Mouse (Mus musculus) layer of hippocampus, postnatal 25 days (tissue): ENCODE measurements around the gene Tead4. TPM values are rescaled to one million over a fixed set of nuclear protein-coding genes. Genes with fewer than 3 reads are reported as not detected.

Source experiments
- DNase-seq, 2 experiments: peaks; one replicate each; pipeline ENCODE4 v3.0.0; 2022; ENCODE audit warnings: mixed read lengths in 2 of 2, low spot score in 1 of 2; ENCODE audit errors: extremely low spot score in 1 of 2
- total RNA-seq, 2 experiments: library from RNA; stranded (reverse); gene quantifications; 2 replicates each; pipeline ENCODE4 v1.2.3; 2021

The Tead4 gene
- total RNA-seq, 2 experiments from 2014 or later, result 0.79 to 0.92 TPM

GRCm38 (mm10) chr6:128181176-128181575, 119.4 kb downstream of the Tead4 start:
- DNase-seq, result no peak

GRCm38 (mm10) chr6:128179651-128180050, 121.0 kb downstream of the Tead4 start:
- no peak for DNase-seq

GRCm38 (mm10) chr6:128179247-128179646, 121.4 kb downstream of the Tead4 start:
- DNase-seq, result no peak

DNA sequence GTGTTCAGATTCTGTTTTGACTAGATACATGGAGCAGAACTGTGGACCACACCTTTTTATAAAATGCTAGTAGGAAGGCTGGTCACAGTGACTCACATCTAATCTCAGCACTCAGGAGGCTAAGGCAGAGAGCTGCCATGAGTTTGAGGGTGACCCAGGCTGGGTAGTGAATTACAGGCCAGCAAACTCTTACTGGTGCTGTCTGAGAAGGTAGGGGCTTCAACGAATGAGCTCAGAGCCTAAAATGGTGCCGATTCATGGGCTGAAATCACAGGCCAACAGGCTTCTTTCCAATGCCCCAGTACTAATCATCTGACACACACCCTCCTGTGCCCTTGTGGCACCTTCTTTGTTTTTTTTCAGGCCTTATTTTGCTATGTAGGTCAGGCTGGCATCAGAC, 121.9 kb downstream of the Tead4 start:
- no peak for DNase-seq

Other genes with a start within 250 kb of the Tead4 start
- 10 to 100 TPM; 53.6 to 64.0 TPM for gene Tspan9, start 157.2 kb downstream of the Tead4 start, total RNA-seq
- gene Tulp3, start 55.0 kb upstream of the Tead4 start, total RNA-seq, result 10 to 100 TPM; 21.9 to 22.9 TPM
- gene Rhno1, start 62.1 kb upstream of the Tead4 start, total RNA-seq, result 10 to 100 TPM; 19.5 to 20.3 TPM
- gene Foxm1, start 62.1 kb upstream of the Tead4 start, total RNA-seq, result 1 to 10 TPM; 1.6 to 2.0 TPM
- gene Tex52, start 74.6 kb upstream of the Tead4 start, total RNA-seq, result 1 to 10 TPM in 1 of 2 experiments, under 1 TPM in 1; 0.94 to 1.2 TPM
- not detected for gene Gm44596, start 74.7 kb upstream of the Tead4 start, total RNA-seq
- gene Nrip2, start 98.5 kb upstream of the Tead4 start, total RNA-seq, result 10 to 100 TPM; 15.6 to 18.6 TPM
- 10 to 100 TPM; 19.8 to 25.3 TPM for gene Itfg2, start 124.1 kb upstream of the Tead4 start, total RNA-seq
- 100 to 1,000 TPM; 107 to 120 TPM for gene Fkbp4, start 137.9 kb upstream of the Tead4 start, total RNA-seq
- gene Pzp, start 225.9 kb upstream of the Tead4 start, total RNA-seq, result not detected